Mouse (Mus musculus) gastrocnemius, postnatal 36 days (tissue): ENCODE measurements around the gene Tns2. TPM values are rescaled to one million over a fixed set of nuclear protein-coding genes. Genes with fewer than 3 reads are reported as not detected.

Source experiments
- DNase-seq, 2 experiments: peaks; one replicate each; pipeline ENCODE4 v3.0.0; 2022
- intact Hi-C: fragments of 180-260 bp; cut with DNase I; formaldehyde crosslinking; loops from one replicate; pipeline ENCODE4 v1.15.1; 2025
- total RNA-seq, 2 experiments: library from RNA; stranded (reverse); gene quantifications; 2 replicates each; pipeline ENCODE4 v1.2.3; 2021

Gene Tns2
- total RNA-seq, 2 experiments from 2014 or later, result 34.7 to 36.0 TPM

- DNase-seq, result no peak
- intact Hi-C loops, result no loop called here
Measured at GRCm38 (mm10) chr15:102106754-102107456, 6.7 kb downstream of the Tns2 start.

GRCm38 (mm10) chr15:102107689-102108573 lies 7.7 kb downstream of the Tns2 start:
- intact Hi-C loops, result no loop called here

GRCm38 (mm10) chr15:102108651-102109525 lies 8.7 kb downstream of the Tns2 start:
- peak in 1 of 2 experiments; percentile 72 for DNase-seq
- intact Hi-C loops, result no loop called here

More at GRCm38 (mm10) chr15:102107689-102108573, 7.7 kb downstream of the Tns2 start:
- peak in 1 of 2 experiments; percentile 50 for DNase-seq

- DNase-seq, result no peak
- intact Hi-C loops, result no loop called here
Measured at GRCm38 (mm10) chr15:102110271-102110670, 10.1 kb downstream of the Tns2 start.

- intact Hi-C loops, result no loop called here
- DNase-seq, result no peak
Measured at GRCm38 (mm10) chr15:102110701-102111494, 10.7 kb downstream of the Tns2 start.

- no peak for DNase-seq
- intact Hi-C loops, result no loop called here
Measured at GRCm38 (mm10) chr15:102111495-102111829, 11.2 kb downstream of the Tns2 start.

- DNase-seq, result no peak
- intact Hi-C loops, result no loop called here
Measured at GRCm38 (mm10) chr15:102112181-102112580, 12.0 kb downstream of the Tns2 start.

GRCm38 (mm10) chr15:102112827-102113226 lies 12.6 kb downstream of the Tns2 start:
- intact Hi-C loops, result no loop called here

GRCm38 (mm10) chr15:102113674-102114073 lies 13.5 kb downstream of the Tns2 start:
- intact Hi-C loops, result no loop called here
- DNase-seq, result no peak

More at GRCm38 (mm10) chr15:102112827-102113226, 12.6 kb downstream of the Tns2 start:
- no peak for DNase-seq

GRCm38 (mm10) chr15:102114651-102115260 lies 14.5 kb downstream of the Tns2 start:
- intact Hi-C loops, result no loop called here
- DNase-seq, result no peak

GRCm38 (mm10) chr15:102115731-102116231 lies 15.6 kb downstream of the Tns2 start:
- DNase-seq, result no peak
- intact Hi-C loops, result no loop called here

- intact Hi-C loops, result no loop called here
- no peak for DNase-seq
Measured at GRCm38 (mm10) chr15:102116753-102117415, 16.7 kb downstream of the Tns2 start.

- DNase-seq, result peak in 1 of 2 experiments; percentile 39
- intact Hi-C loops, result no loop called here
Measured at GRCm38 (mm10) chr15:102117461-102118443, 17.5 kb downstream of the Tns2 start.

- intact Hi-C loops, result no loop called here
- DNase-seq, result no peak
Measured at GRCm38 (mm10) chr15:102118591-102118990, 18.4 kb downstream of the Tns2 start.

GRCm38 (mm10) chr15:102119121-102119830 lies 19.1 kb downstream of the Tns2 start:
- no peak for DNase-seq
- intact Hi-C loops, result loop anchor here (1.0 kb wide), 1 partner anchor 26 kb away; no protein-coding TSS in a partner anchor

GRCm38 (mm10) chr15:102119831-102120170 lies 19.6 kb downstream of the Tns2 start:
- intact Hi-C loops, result loop anchor here (1.0 kb wide), 1 partner anchor 26 kb away; no protein-coding TSS in a partner anchor
- DNase-seq, result no peak

- intact Hi-C loops, result no loop called here
- peak in 1 of 2 experiments; percentile 45 for DNase-seq
Measured at GRCm38 (mm10) chr15:102120530-102120929, 20.3 kb downstream of the Tns2 start.
